Mouse (Mus musculus): ENCODE results near the gene Lrtm1.

GRCm38 (mm10) chr14:29040606-29041364 is 22.8 kb downstream of the Lrtm1 start:
- TF ChIP-seq CTCF (IDR thresholded peaks at IDR 0.05; ENCODE audit: low read depth) (no peak), EP300 (IDR thresholded peaks at IDR 0.05; ENCODE audit: low read depth) (no peak)

All from liver, postnatal 0 days (tissue).